19 mouse cellular contexts compared by ENCODE assay signal in genomic region chr4:65610896-65611295, GRCm38 (mm10). TPM values are rescaled to one million over a fixed set of nuclear protein-coding genes. Genes with fewer than 3 reads are reported as not detected.
A peak's percentile ranks its signal among the peaks of the same experiment; 100 is the strongest.
DNase-seq lines count a peak whose midpoint lies in the region; ATAC-seq and TF ChIP-seq lines count a peak whose summit lies in the region.
"Had no signal": no experiment of that assay in that cellular context is flagged by ENCODE, and none has a peak within 500 bp of the region (broad histone marks: within the 10 kb centered on the region; RNA-seq: fewer than 3 reads in every experiment).

No protein-coding gene starts in this region.

- TF ChIP-seq POLR2A in brain, embryonic 14.5 days (IDR thresholded peaks at IDR 0.05; ENCODE audit: borderline replicate concordance, extremely low read depth, insufficient read depth, insufficient read length, poor library complexity, severe bottlenecking): no peak

- DNase-seq in forebrain, embryonic 10.5 days (ENCODE audit: extremely low spot score, low spot score): no peak
- peak; percentile 76 for DNase-seq in brain, embryonic 14.5 days (ENCODE audit: low read depth)
- DNase-seq in cerebellum, postnatal 10 days: peak; percentile 45 to 50
- DNase-seq in layer of hippocampus, adult 9-11 months: peak; percentile 67
- DNase-seq in adrenal gland, postnatal 4 days (ENCODE audit: low spot score in 2 of 2): no peak
- no peak for DNase-seq in adrenal gland, adult 2 months
- DNase-seq: B cell, adult 2 months; kidney, postnatal 25 days; lung, postnatal 14 days; thymus, postnatal 4 days had no signal

- peaks cover 53% of the 10 kb centered on the region for H3K4me1 ChIP-seq in forebrain, embryonic 15.5 days
- H3K4me1 ChIP-seq in forebrain, embryonic 10.5 days: peaks cover 24% of the 10 kb centered on the region
- peaks cover 19% of the 10 kb centered on the region for H3K4me1 ChIP-seq in heart, embryonic 11.5 days (ENCODE audit: control insufficient read depth, insufficient read depth, low read length)

- no peaks in the 10 kb centered on the region for H3K9me3 ChIP-seq in forebrain, embryonic 15.5 days
- H3K9me3 ChIP-seq in forebrain, embryonic 10.5 days: peaks cover 10% of the 10 kb centered on the region; the same call in 1 of the 2 replicates
- H3K9me3 ChIP-seq in heart, embryonic 11.5 days (replicated peaks; ENCODE audit: control insufficient read depth, low read length): no peaks in the 10 kb centered on the region
- H3K9me3 ChIP-seq: embryonic facial prominence, embryonic 12.5 days; heart, embryonic 15.5 days; midbrain, embryonic 12.5 days; stomach, embryonic 15.5 days had no signal

- no peak overlapping the region for H3K9ac ChIP-seq in forebrain, embryonic 15.5 days (replicated peaks)
- no peak overlapping the region for H3K9ac ChIP-seq in heart, embryonic 11.5 days (ENCODE audit: low read depth, low read length)
- H3K9ac ChIP-seq: embryonic facial prominence, embryonic 12.5 days; heart, embryonic 15.5 days; liver, embryonic 14.5 days; midbrain, embryonic 12.5 days; stomach, embryonic 15.5 days had no signal

- ATAC-seq in forebrain, embryonic 15.5 days (replicated peaks): 0 out of 2 replicates have a peak, but pooled peaks have one; percentile 66
- no peak for ATAC-seq in heart, embryonic 11.5 days (replicated peaks; ENCODE audit: insufficient number of reproducible peaks, low FRiP score, low TSS enrichment)
- ATAC-seq: intestine, postnatal 0 days had no signal

- peaks cover 30% of the 10 kb centered on the region for H3K36me3 ChIP-seq in forebrain, embryonic 15.5 days
- peaks cover 57% of the 10 kb centered on the region for H3K36me3 ChIP-seq in forebrain, embryonic 10.5 days (replicated peaks)
- peaks cover 24% of the 10 kb centered on the region for H3K36me3 ChIP-seq in heart, embryonic 11.5 days (ENCODE audit: control insufficient read depth, insufficient read depth, low read length)

- H3K4me2 ChIP-seq in forebrain, embryonic 15.5 days (replicated peaks): no peak overlapping the region
- H3K4me2 ChIP-seq in heart, embryonic 11.5 days: no peak overlapping the region
- H3K4me2 ChIP-seq: embryonic facial prominence, embryonic 12.5 days; heart, embryonic 15.5 days; midbrain, embryonic 12.5 days; stomach, embryonic 15.5 days had no signal

- H3K4me3 ChIP-seq in forebrain, embryonic 15.5 days: no peak overlapping the region
- H3K4me3 ChIP-seq in forebrain, embryonic 10.5 days: no peak overlapping the region
- H3K4me3 ChIP-seq in heart, embryonic 11.5 days (ENCODE audit: low read depth, low read length): no peak overlapping the region
- H3K4me3 ChIP-seq: embryonic facial prominence, embryonic 12.5 days; heart, embryonic 15.5 days; midbrain, embryonic 12.5 days; myocyte; stomach, embryonic 15.5 days had no signal

- H3K27me3 ChIP-seq in forebrain, embryonic 15.5 days: no peaks in the 10 kb centered on the region
- no peaks in the 10 kb centered on the region for H3K27me3 ChIP-seq in forebrain, embryonic 10.5 days (ENCODE audit: poor library complexity, severe bottlenecking)
- H3K27me3 ChIP-seq in heart, embryonic 11.5 days (ENCODE audit: control insufficient read depth, insufficient read depth, low read length): no peaks in the 10 kb centered on the region
- H3K27me3 ChIP-seq: embryonic facial prominence, embryonic 12.5 days; heart, embryonic 15.5 days; midbrain, embryonic 12.5 days; stomach, embryonic 15.5 days had no signal

- peak overlapping the region; percentile 14; the same call in 1 of the 2 replicates for H3K27ac ChIP-seq in forebrain, embryonic 15.5 days (replicated peaks)
- H3K27ac ChIP-seq in forebrain, embryonic 10.5 days: no peak overlapping the region
- no peak overlapping the region for H3K27ac ChIP-seq in heart, embryonic 11.5 days (ENCODE audit: low read depth, low read length)
- H3K27ac ChIP-seq: embryonic facial prominence, embryonic 12.5 days; heart, embryonic 15.5 days; liver, embryonic 14.5 days; midbrain, embryonic 12.5 days; stomach, embryonic 15.5 days had no signal

- WGBS in forebrain, embryonic 15.5 days: 60% methylated on average over 6 of the region's 6 CpGs
- 89% methylated on average over 6 of the region's 6 CpGs for WGBS in forebrain, embryonic 10.5 days
- WGBS in heart, embryonic 11.5 days (ENCODE audit: insufficient replicate concordance): 87% methylated on average over 6 of the region's 6 CpGs

- no peak for TF ChIP-seq CTCF in brain, embryonic 14.5 days (IDR thresholded peaks at IDR 0.05; ENCODE audit: borderline replicate concordance, extremely low read depth, insufficient read depth, insufficient read length)

RNA-seq across cellular contexts. Expression of gene Trim32, which starts 6.1 kb away (rescaled TPM):
- 138 and 144 TPM in 2 replicates for polyA plus RNA-seq in forebrain, embryonic 15.5 days (2015; fragmentation: Nextera tagmentation; extraction: Ambion mirVana)
- polyA plus RNA-seq in forebrain, embryonic 10.5 days (2016; fragmentation: Nextera tagmentation; extraction: Ambion mirVana): 65.3 and 68.3 TPM in 2 replicates
- polyA plus RNA-seq in brain, embryonic 14.5 days (2012; rRNA removed): 114 and 134 TPM in 2 replicates
- total RNA-seq in adrenal gland, postnatal 4 days (2021): 10 to 100 TPM; 28.6 to 35.3 TPM
- total RNA-seq in adrenal gland, adult 2 months (2021): 10 to 100 TPM; 23.6 to 36.2 TPM
- 36.6 and 45.0 TPM in 2 replicates for polyA plus RNA-seq in adrenal gland, adult 2 months (2012; rRNA removed)
- 35.7 and 37.0 TPM in 2 replicates for polyA plus RNA-seq in heart, embryonic 11.5 days (2014; fragmentation: Nextera tagmentation; extraction: Ambion mirVana)

Comparison
In these comparisons a context has a peak if more than half of its experiments do, and no peak if none do; other contexts are left out.
1. DNase-seq: peak in brain, embryonic 14.5 days (single experiment), cerebellum, postnatal 10 days (2 of 2) and layer of hippocampus, adult 9-11 months (single experiment); none in forebrain, embryonic 10.5 days (single experiment), adrenal gland, postnatal 4 days (0 of 2) and adrenal gland, adult 2 months (single experiment).